19 mouse cellular contexts compared by ENCODE assay signal in genomic region chr13:29194946-29195345, GRCm38 (mm10).
DNase-seq lines count a peak whose midpoint lies in the region; ATAC-seq lines count a peak whose summit lies in the region.
"Had no signal": no experiment of that assay in that cellular context is flagged by ENCODE, and none has a peak within 500 bp of the region (broad histone marks: within the 10 kb centered on the region; RNA-seq: fewer than 3 reads in every experiment).

No protein-coding gene starts in this region.

- no peaks in the 10 kb centered on the region for H3K9me3 ChIP-seq in heart, embryonic 13.5 days
- no peaks in the 10 kb centered on the region for H3K9me3 ChIP-seq in forebrain, embryonic 11.5 days (ENCODE audit: control insufficient read depth, low read length)
- H3K9me3 ChIP-seq in hindbrain, embryonic 14.5 days (ENCODE audit: control insufficient read depth, low read length): no peaks in the 10 kb centered on the region
- H3K9me3 ChIP-seq in midbrain, embryonic 12.5 days: no peaks in the 10 kb centered on the region
- H3K9me3 ChIP-seq: heart, embryonic 12.5 days; lung, embryonic 15.5 days; stomach, embryonic 15.5 days had no signal

- WGBS in heart, embryonic 13.5 days: 76% methylated on average over 4 of the region's 4 CpGs
- 65% methylated on average over 4 of the region's 4 CpGs for WGBS in forebrain, embryonic 11.5 days
- 50% methylated on average over 4 of the region's 4 CpGs for WGBS in hindbrain, embryonic 14.5 days
- 55% methylated on average over 4 of the region's 4 CpGs for WGBS in midbrain, embryonic 12.5 days

- H3K4me3 ChIP-seq in heart, embryonic 13.5 days: no peak overlapping the region
- no peak overlapping the region for H3K4me3 ChIP-seq in forebrain, embryonic 11.5 days (ENCODE audit: low read depth, low read length)
- H3K4me3 ChIP-seq in hindbrain, embryonic 14.5 days (replicated peaks; ENCODE audit: low read length): no peak overlapping the region
- no peak overlapping the region for H3K4me3 ChIP-seq in midbrain, embryonic 12.5 days
- H3K4me3 ChIP-seq: heart, embryonic 12.5 days; lung, embryonic 15.5 days; stomach, embryonic 15.5 days had no signal

- H3K36me3 ChIP-seq in heart, embryonic 13.5 days: no peaks in the 10 kb centered on the region
- no peaks in the 10 kb centered on the region for H3K36me3 ChIP-seq in forebrain, embryonic 11.5 days (ENCODE audit: control insufficient read depth, insufficient read depth, low read length)
- H3K36me3 ChIP-seq in hindbrain, embryonic 14.5 days (replicated peaks; ENCODE audit: control insufficient read depth, insufficient read depth): no peaks in the 10 kb centered on the region
- H3K36me3 ChIP-seq in midbrain, embryonic 12.5 days: no peaks in the 10 kb centered on the region
- H3K36me3 ChIP-seq: heart, embryonic 12.5 days; lung, embryonic 15.5 days; stomach, embryonic 15.5 days had no signal

- DNase-seq in heart, adult 9 months (ENCODE audit: low spot score in 2 of 2): no peak
- no peak for DNase-seq in forebrain, embryonic 11.5 days (ENCODE audit: low spot score)
- DNase-seq in hindbrain, embryonic 14.5 days (ENCODE audit: low spot score): no peak
- no peak for DNase-seq in right cerebral cortex, postnatal 36 days (ENCODE audit: low spot score in 2 of 2)
- DNase-seq in cerebellum, adult 11-12 months: no peak
- no peak for DNase-seq in ovary, postnatal 36 days (ENCODE audit: low spot score)
- DNase-seq: adrenal gland, adult 8-10 months; cerebellum, adult 11 months; cerebellum, postnatal 25 days; gastrocnemius, postnatal 25 days; kidney, adult 8-10 months; kidney, postnatal 25 days; liver had no signal

- H3K4me2 ChIP-seq in heart, embryonic 13.5 days: no peak overlapping the region
- no peak overlapping the region for H3K4me2 ChIP-seq in forebrain, embryonic 11.5 days (ENCODE audit: low read depth, low read length, severe bottlenecking)
- H3K4me2 ChIP-seq in hindbrain, embryonic 14.5 days (replicated peaks): no peak overlapping the region
- 0 out of 2 replicates have a peak overlapping the region, but pooled peaks have one; percentile 2 for H3K4me2 ChIP-seq in midbrain, embryonic 12.5 days (replicated peaks)
- H3K4me2 ChIP-seq: heart, embryonic 12.5 days; lung, embryonic 15.5 days; stomach, embryonic 15.5 days had no signal

- H3K9ac ChIP-seq in heart, embryonic 13.5 days: no peak overlapping the region
- H3K9ac ChIP-seq in forebrain, embryonic 11.5 days (ENCODE audit: low read length): no peak overlapping the region
- no peak overlapping the region for H3K9ac ChIP-seq in hindbrain, embryonic 14.5 days
- H3K9ac ChIP-seq in midbrain, embryonic 12.5 days (replicated peaks): 0 out of 2 replicates have a peak overlapping the region, but pooled peaks have one; percentile 20
- H3K9ac ChIP-seq: heart, embryonic 12.5 days; lung, embryonic 15.5 days; stomach, embryonic 15.5 days had no signal

- no peak for ATAC-seq in heart, embryonic 13.5 days (ENCODE audit: extremely low read depth, insufficient number of reproducible peaks, low FRiP score, low TSS enrichment)
- no peak for ATAC-seq in forebrain, embryonic 11.5 days (replicated peaks; ENCODE audit: low FRiP score)
- no peak for ATAC-seq in hindbrain, embryonic 14.5 days (ENCODE audit: low FRiP score)
- ATAC-seq in midbrain, embryonic 12.5 days (ENCODE audit: low FRiP score, low read depth): no peak

- no peaks in the 10 kb centered on the region for H3K27me3 ChIP-seq in heart, embryonic 13.5 days (replicated peaks)
- no peaks in the 10 kb centered on the region for H3K27me3 ChIP-seq in forebrain, embryonic 11.5 days (ENCODE audit: control insufficient read depth, insufficient read depth, low read length)
- no peaks in the 10 kb centered on the region for H3K27me3 ChIP-seq in hindbrain, embryonic 14.5 days (ENCODE audit: control insufficient read depth, insufficient read depth, low read length)
- H3K27me3 ChIP-seq in midbrain, embryonic 12.5 days: no peaks in the 10 kb centered on the region
- H3K27me3 ChIP-seq: CH12.LX; heart, embryonic 12.5 days; lung, embryonic 15.5 days; stomach, embryonic 15.5 days had no signal

- H3K4me1 ChIP-seq in heart, embryonic 13.5 days: peaks cover 60% of the 10 kb centered on the region
- H3K4me1 ChIP-seq in forebrain, embryonic 11.5 days (replicated peaks; ENCODE audit: control insufficient read depth, insufficient read depth, low read length): peaks cover 9% of the 10 kb centered on the region
- H3K4me1 ChIP-seq in hindbrain, embryonic 14.5 days (replicated peaks; ENCODE audit: control insufficient read depth, insufficient read depth, low read length): peaks cover 26% of the 10 kb centered on the region
- H3K4me1 ChIP-seq in midbrain, embryonic 12.5 days: peaks cover 30% of the 10 kb centered on the region

- 0 out of 2 replicates have a peak overlapping the region, but pooled peaks have one; percentile 15 for H3K27ac ChIP-seq in heart, embryonic 13.5 days (replicated peaks)
- peak overlapping the region; percentile 31; the same call in 1 of the 2 replicates for H3K27ac ChIP-seq in forebrain, embryonic 11.5 days (ENCODE audit: low read depth, low read length)
- peak overlapping the region; percentile 73 for H3K27ac ChIP-seq in hindbrain, embryonic 14.5 days
- H3K27ac ChIP-seq in midbrain, embryonic 12.5 days (replicated peaks): peak overlapping the region; percentile 85
- H3K27ac ChIP-seq: lung, embryonic 15.5 days; stomach, embryonic 15.5 days had no signal

Comparison
In these comparisons a context has a peak if more than half of its experiments do, and no peak if none do; other contexts are left out.
1. H3K27ac ChIP-seq: peak in every context shown above with its lines; median percentile 85 in midbrain, embryonic 12.5 days; 73 in hindbrain, embryonic 14.5 days; 31 in forebrain, embryonic 11.5 days; 15 in heart, embryonic 13.5 days.